Mouse (Mus musculus) small intestine, adult 2 months (tissue): ENCODE data around the gene Thada. TPM values are rescaled to one million over a fixed set of nuclear protein-coding genes. Genes with fewer than 3 reads are reported as not detected.

Experiments
- H3K27ac ChIP-seq: fragments of 200-500 bp; 2 replicates; pipeline ENCODE4 v1.5.1; 2012; ENCODE audit warnings: low read depth, low read length, control low read depth, inconsistent platforms; ENCODE audit not compliant: insufficient read depth
- H3K27me3 ChIP-seq: fragments of 200-500 bp; 2 replicates; pipeline ENCODE4 v1.6.1; 2012; ENCODE audit warnings: mild to moderate bottlenecking, moderate library complexity, low read length, inconsistent platforms; ENCODE audit not compliant: control insufficient read depth, insufficient read depth
- H3K36me3 ChIP-seq: fragments of 200-500 bp; 2 replicates; pipeline ENCODE4 v1.6.1; 2012; ENCODE audit warnings: mild to moderate bottlenecking, low read length, control low read depth, inconsistent platforms; ENCODE audit not compliant: control insufficient read depth, insufficient read depth
- H3K4me1 ChIP-seq: fragments of 200-500 bp; 2 replicates; pipeline ENCODE4 v1.6.1; 2012; ENCODE audit warnings: low read length, inconsistent platforms, mixed read lengths; ENCODE audit not compliant: control insufficient read depth, insufficient read depth, insufficient read length
- H3K4me3 ChIP-seq: fragments of 200-500 bp; 2 replicates; pipeline ENCODE4 v1.5.1; 2012; ENCODE audit warnings: low read depth, mild to moderate bottlenecking, control low read depth, inconsistent platforms, low read length, moderate library complexity
- CTCF ChIP-seq: fragments of 200-500 bp; IDR thresholded peaks from 2 replicates; pipeline ENCODE4 v1.5.1; 2012; ENCODE audit warnings: low read depth, mild to moderate bottlenecking, control low read depth, inconsistent platforms, low read length, moderate library complexity, mixed read lengths; ENCODE audit not compliant: insufficient replicate concordance, insufficient read length; ENCODE audit errors: extremely low read depth
- POLR2A ChIP-seq: fragments of 200-500 bp; IDR thresholded peaks from 2 replicates; pipeline ENCODE4 v1.6.1; 2012; ENCODE audit warnings: low read depth, mild to moderate bottlenecking, control low read depth, inconsistent platforms, low read length, moderate library complexity
- WGBS: fragments of 180-500 bp; shearing (Covaris S2); methylation state at CpG from one replicate; pipeline ENCODE4 v1.1.7; 2018; 5-methylcytosine and 5-hydroxymethylcytosine counted together
- polyA plus RNA-seq: library from polyadenylated mRNA; depleted of rRNA; stranded (reverse); fragments of >200 nt; gene quantifications from 2 replicates; pipeline ENCODE4 v1.2.3, GENCODE M21; 2012; rRNA removed

Gene Thada
- polyA plus RNA-seq: 3.5 and 4.6 TPM in 2 replicates

- H3K36me3 ChIP-seq: peaks cover 2% of the 10 kb centered on the region; the same call in 1 of the 2 replicates
- WGBS: under 1% methylated on average over 67 of the region's 67 CpGs
- TF ChIP-seq CTCF (0 out of 2 replicates have a peak, but pooled peaks have one; percentile 3), POLR2A (0 out of 2 replicates have a peak, but pooled peaks have one; percentile 19)
Measured at GRCm38 (mm10) chr17:84465753-84466608, at the start of gene Thada. Thada (minus strand) TSS chr17:84466205.

GRCm38 (mm10) chr17:84512516-84513085, 46.6 kb upstream of the Thada start:
- Histone ChIP-seq H3K27ac (peak overlapping the region; percentile 58), H3K27me3 (peaks cover 18% of the 10 kb centered on the region), H3K4me3 (peak overlapping the region; percentile 66), H3K4me1 (peaks cover 7% of the 10 kb centered on the region), H3K36me3 (no peaks in the 10 kb centered on the region)
- WGBS: 27% methylated on average over 4 of the region's 4 CpGs
- no peak for TF ChIP-seq POLR2A
- TF ChIP-seq CTCF: no peak

More at GRCm38 (mm10) chr17:84465753-84466608, at the start of gene Thada:
- Histone ChIP-seq H3K4me3 (peak within 1 kb of the TSS; percentile 86), H3K27ac (peak within 1 kb of the TSS; percentile 46), H3K27me3 (no peaks in the 10 kb centered on the region), H3K4me1 (no peaks in the 10 kb centered on the region)

- WGBS: 2% methylated on average over 79 of the region's 79 CpGs
Measured at GRCm38 (mm10) chr17:84511682-84512515, 45.9 kb upstream of the Thada start, which contains the start of gene Plekhh2. Plekhh2 (plus strand) TSS chr17:84511895.

GRCm38 (mm10) chr17:84510961-84511639, 45.1 kb upstream of the Thada start:
- Histone ChIP-seq H3K27ac (peak overlapping the region; percentile 20; the same call in 1 of the 2 replicates), H3K4me1 (peaks cover 7% of the 10 kb centered on the region), H3K27me3 (peaks cover 18% of the 10 kb centered on the region), H3K36me3 (no peaks in the 10 kb centered on the region), H3K4me3 (peak overlapping the region; percentile 66; the same call in 1 of the 2 replicates)
- TF ChIP-seq POLR2A (no peak), CTCF (no peak)
- WGBS: 57% methylated on average over 11 of the region's 11 CpGs

More at GRCm38 (mm10) chr17:84511682-84512515, 45.9 kb upstream of the Thada start, which contains the start of gene Plekhh2:
- Histone ChIP-seq H3K36me3 (no peaks in the 10 kb centered on the region), H3K4me3 (peak within 1 kb of the TSS; percentile 66), H3K27ac (peak within 1 kb of the TSS; percentile 58), H3K27me3 (peaks cover 18% of the 10 kb centered on the region), H3K4me1 (peaks cover 7% of the 10 kb centered on the region)
- TF ChIP-seq CTCF (no peak), POLR2A (0 out of 2 replicates have a peak, but pooled peaks have one; percentile 51)

GRCm38 (mm10) chr17:84510355-84510754, 44.4 kb upstream of the Thada start:
- Histone ChIP-seq H3K4me1 (peaks cover 7% of the 10 kb centered on the region), H3K27me3 (peaks cover 18% of the 10 kb centered on the region), H3K36me3 (no peaks in the 10 kb centered on the region), H3K4me3 (no peak overlapping the region), H3K27ac (no peak overlapping the region)
- no peak for TF ChIP-seq CTCF
- TF ChIP-seq POLR2A: no peak
- 60% methylated on average over 5 of the region's 5 CpGs for WGBS

GRCm38 (mm10) chr17:84509176-84509575, 43.2 kb upstream of the Thada start:
- peaks cover 7% of the 10 kb centered on the region for H3K4me1 ChIP-seq
- 34% methylated on average over 4 of the region's 4 CpGs for WGBS
- no peak overlapping the region for H3K4me3 ChIP-seq
- H3K27me3 ChIP-seq: peaks cover 18% of the 10 kb centered on the region
- no peaks in the 10 kb centered on the region for H3K36me3 ChIP-seq
- H3K27ac ChIP-seq: no peak overlapping the region
- no peak for TF ChIP-seq POLR2A
- TF ChIP-seq CTCF: no peak
